Mouse (Mus musculus): ENCODE measurements around the gene Uchl5.

DNA sequence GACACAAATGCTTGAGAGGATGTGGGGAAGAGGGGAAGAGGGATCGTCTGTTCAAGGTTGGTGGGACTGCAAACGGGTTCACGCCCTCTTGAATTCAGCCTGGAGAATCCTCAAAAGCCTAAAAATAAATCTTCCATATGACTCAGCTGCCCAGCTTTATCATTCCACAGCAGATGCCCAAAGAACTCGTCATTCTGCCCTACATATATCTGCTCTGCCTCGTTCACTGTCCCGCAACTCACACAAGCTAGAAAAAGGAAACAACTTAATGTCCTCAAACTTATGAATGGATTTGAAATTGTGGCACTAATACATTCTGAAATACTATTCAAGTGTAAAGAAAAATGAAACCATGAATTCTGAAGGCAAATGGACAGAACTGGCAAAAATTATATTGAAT is 3.2 kb upstream of the Uchl5 start:
- TF ChIP-seq CTCF (IDR thresholded peaks at IDR 0.05; ENCODE audit: low read depth) (no peak), EP300 (IDR thresholded peaks at IDR 0.05; ENCODE audit: low read depth) (no peak)

All from liver, postnatal 0 days (tissue).